Mouse (Mus musculus) thymus, adult 2 months (tissue): ENCODE results near the gene Col8a1.

Experiments
- CTCF ChIP-seq: fragments of 200-500 bp; IDR thresholded peaks from 2 replicates; pipeline ENCODE4 v1.5.1; 2012; ENCODE audit warnings: mild to moderate bottlenecking, control low read depth, low read length, moderate library complexity, borderline replicate concordance; ENCODE audit not compliant: control insufficient read depth, poor library complexity, insufficient read depth; ENCODE audit errors: extremely low read depth
- POLR2A ChIP-seq: fragments of 200-500 bp; IDR thresholded peaks from 2 replicates; pipeline ENCODE4 v1.6.1; 2012; ENCODE audit warnings: mild to moderate bottlenecking, low read length, control low read depth, moderate library complexity; ENCODE audit not compliant: control insufficient read depth, poor library complexity, insufficient read depth; ENCODE audit errors: extremely low read depth

- TF ChIP-seq CTCF (no peak), POLR2A (no peak)
Measured at GRCm38 (mm10) chr16:57733139-57733538, 21.4 kb downstream of the Col8a1 start.
